Mouse (Mus musculus) heart, embryonic 13.5 days (tissue): ENCODE data around the gene 3110009E18Rik. TPM values are rescaled to one million over a fixed set of nuclear protein-coding genes. Genes with fewer than 3 reads are reported as not detected.

Experiments used
- ATAC-seq: fragments of 200-750 bp; cut with Nextera tagmentation; 2 replicates; pipeline ENCODE4 v1.8.0; 2017; ENCODE audit warnings: moderate TSS enrichment; ENCODE audit not compliant: insufficient number of reproducible peaks, low FRiP score, low TSS enrichment; ENCODE audit errors: extremely low read depth
- H3K27ac ChIP-seq: fragments of 300-500 bp; sonication (generic); replicated peaks from 2 replicates; pipeline ENCODE4 v1.5.1; 2015; ENCODE audit warnings: moderate library complexity, mild to moderate bottlenecking, inconsistent platforms
- H3K27me3 ChIP-seq: fragments of 300-500 bp; sonication (generic); replicated peaks from 2 replicates; pipeline ENCODE4 v1.6.1; 2015; ENCODE audit warnings: mild to moderate bottlenecking, inconsistent platforms
- H3K36me3 ChIP-seq: fragments of 300-500 bp; sonication (generic); 2 replicates; pipeline ENCODE4 v1.6.1; 2015; ENCODE audit warnings: mild to moderate bottlenecking, inconsistent platforms
- H3K4me1 ChIP-seq: fragments of 300-500 bp; sonication (generic); 2 replicates; pipeline ENCODE4 v1.6.1; 2015; ENCODE audit warnings: inconsistent platforms
- H3K4me2 ChIP-seq: fragments of 300-500 bp; sonication (generic); 2 replicates; pipeline ENCODE4 v1.6.1; 2015; ENCODE audit warnings: inconsistent platforms, mild to moderate bottlenecking, moderate library complexity
- H3K4me3 ChIP-seq: fragments of 300-500 bp; sonication (generic); 2 replicates; pipeline ENCODE4 v1.5.1; 2015; ENCODE audit warnings: moderate library complexity, mild to moderate bottlenecking, inconsistent platforms
- H3K9ac ChIP-seq: fragments of 300-500 bp; sonication (generic); 2 replicates; pipeline ENCODE4 v1.6.1; 2015; ENCODE audit warnings: inconsistent platforms, mild to moderate bottlenecking, moderate library complexity
- H3K9me3 ChIP-seq: fragments of 300-500 bp; sonication (generic); 2 replicates; pipeline ENCODE4 v1.6.1; 2016; ENCODE audit warnings: inconsistent platforms
- WGBS: fragments of 180-500 bp; shearing (Covaris S2); methylation state at CpG from one replicate; pipeline ENCODE4 v1.1.7; 2015; ENCODE audit warnings: mixed read lengths; 5-methylcytosine and 5-hydroxymethylcytosine counted together
- polyA plus RNA-seq: library from polyadenylated mRNA; unstranded; fragments of >200 nt; fragmentation: Nextera tagmentation; extraction: Ambion mirVana; gene quantifications from 2 replicates; pipeline ENCODE4 v1.2.1, GENCODE M21; 2015

3110009E18Rik gene
- polyA plus RNA-seq, 1 experiment from 2014 or later: 12.0 TPM

DNA sequence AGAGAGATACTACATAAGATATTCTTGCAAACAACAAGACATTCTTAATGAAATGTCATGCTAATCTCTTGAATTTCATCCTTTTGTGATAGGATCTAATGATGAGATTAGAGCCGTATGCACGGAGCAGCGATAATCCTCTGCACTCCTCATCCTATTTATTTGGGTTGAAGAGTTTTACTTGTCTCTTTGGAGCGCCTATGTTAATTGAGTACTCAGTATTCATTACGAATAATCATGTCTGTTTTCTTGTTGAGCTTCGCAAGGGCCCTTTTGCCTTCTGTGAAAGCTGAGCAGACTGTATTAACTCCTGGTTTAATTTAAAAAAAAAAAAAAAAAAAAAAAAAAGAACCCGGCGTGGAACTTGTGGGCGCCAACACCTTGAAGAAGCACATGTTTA lies 65.7 kb downstream of the 3110009E18Rik start:
- no peaks in the 10 kb centered on the region for H3K36me3 ChIP-seq
- no peak overlapping the region for H3K27ac ChIP-seq
- H3K9ac ChIP-seq: no peak overlapping the region
- H3K9me3 ChIP-seq: peaks cover 4% of the 10 kb centered on the region; the same call in 1 of the 2 replicates
- 58% methylated on average over 9 of the region's 9 CpGs for WGBS
- no peak for ATAC-seq
- H3K4me3 ChIP-seq: no peak overlapping the region
- H3K27me3 ChIP-seq: no peaks in the 10 kb centered on the region
- H3K4me2 ChIP-seq: no peak overlapping the region
- H3K4me1 ChIP-seq: no peaks in the 10 kb centered on the region

- H3K27ac ChIP-seq: no peak overlapping the region
- no peak overlapping the region for H3K4me3 ChIP-seq
- H3K9ac ChIP-seq: no peak overlapping the region
- 70% methylated on average over 7 of the region's 7 CpGs for WGBS
- no peaks in the 10 kb centered on the region for H3K36me3 ChIP-seq
- no peaks in the 10 kb centered on the region for H3K27me3 ChIP-seq
- peaks cover 4% of the 10 kb centered on the region; the same call in 1 of the 2 replicates for H3K9me3 ChIP-seq
- H3K4me1 ChIP-seq: no peaks in the 10 kb centered on the region
- no peak overlapping the region for H3K4me2 ChIP-seq
- no peak for ATAC-seq
Measured at GRCm38 (mm10) chr1:120187059-120187458, 66.1 kb downstream of the 3110009E18Rik start.

DNA sequence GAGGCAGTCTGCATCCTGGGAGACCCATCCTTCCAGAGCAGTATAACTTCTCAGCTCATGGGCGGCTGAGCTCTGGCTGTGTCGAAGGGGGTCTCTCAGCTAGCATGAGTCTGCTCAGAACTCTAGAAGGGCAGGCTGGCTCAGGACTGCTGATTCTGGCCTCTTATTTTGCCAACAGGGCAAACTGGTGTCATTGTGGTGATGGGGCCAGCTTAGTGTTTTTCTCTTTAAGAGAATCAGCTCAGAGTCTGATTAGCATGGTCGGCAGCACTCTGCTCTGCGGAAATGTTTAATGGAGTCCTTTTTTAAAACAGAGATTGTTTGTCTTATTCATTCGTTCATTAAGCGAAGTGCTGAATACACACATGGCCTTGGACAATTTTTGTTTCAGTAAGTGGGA lies 68.2 kb downstream of the 3110009E18Rik start:
- ATAC-seq: no peak
- Histone ChIP-seq H3K27ac (no peak overlapping the region), H3K9me3 (peaks cover 4% of the 10 kb centered on the region; the same call in 1 of the 2 replicates), H3K4me1 (no peaks in the 10 kb centered on the region), H3K36me3 (no peaks in the 10 kb centered on the region), H3K4me3 (no peak overlapping the region), H3K27me3 (no peaks in the 10 kb centered on the region), H3K9ac (no peak overlapping the region), H3K4me2 (no peak overlapping the region)
- WGBS: 90% methylated on average over 6 of the region's 6 CpGs

DNA sequence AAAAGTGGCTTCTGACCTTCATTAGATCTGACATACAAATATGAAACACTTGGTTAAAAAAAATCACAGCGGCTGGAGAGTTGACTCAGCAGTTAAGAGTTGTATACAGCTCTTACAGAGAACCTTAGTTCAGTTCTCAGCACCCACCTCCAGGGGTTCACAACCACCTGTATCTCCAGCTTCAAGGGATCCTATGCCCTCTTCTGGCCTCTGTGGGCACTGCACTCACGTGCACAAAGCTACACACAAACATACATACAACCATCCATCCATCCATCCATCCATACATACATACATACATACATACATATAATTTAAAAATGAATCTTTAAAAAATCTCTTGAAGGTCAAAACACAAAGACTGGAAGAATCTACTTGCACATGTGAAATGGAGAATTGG lies 69.3 kb downstream of the 3110009E18Rik start:
- no peak overlapping the region for H3K4me3 ChIP-seq
- H3K27me3 ChIP-seq: no peaks in the 10 kb centered on the region
- H3K9ac ChIP-seq: no peak overlapping the region
- 82% methylated on average over 2 of the region's 2 CpGs for WGBS
- no peak overlapping the region for H3K4me2 ChIP-seq
- peaks cover 4% of the 10 kb centered on the region; the same call in 1 of the 2 replicates for H3K9me3 ChIP-seq
- no peak overlapping the region for H3K27ac ChIP-seq
- no peaks in the 10 kb centered on the region for H3K36me3 ChIP-seq
- ATAC-seq: no peak
- no peaks in the 10 kb centered on the region for H3K4me1 ChIP-seq

DNA sequence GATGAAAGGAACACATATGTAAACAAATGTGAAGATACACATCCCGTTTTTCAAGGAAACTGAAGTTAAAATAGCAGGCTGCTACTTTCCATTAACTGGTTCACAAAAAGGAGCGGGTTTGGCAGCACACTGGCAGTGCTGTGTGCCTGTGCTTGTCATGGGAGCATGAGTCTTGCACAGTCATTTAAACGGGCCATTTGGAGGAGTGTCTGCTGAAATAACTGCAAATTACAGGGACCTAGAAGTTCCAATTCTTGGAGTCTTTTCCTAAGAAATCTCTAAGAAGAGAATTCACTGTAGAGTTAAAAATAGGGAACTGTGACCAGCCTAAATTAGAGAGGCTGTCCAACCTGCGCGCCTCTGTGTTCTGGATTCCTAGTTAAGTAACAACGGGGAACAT lies 70.0 kb downstream of the 3110009E18Rik start:
- no peak for ATAC-seq
- H3K4me2 ChIP-seq: no peak overlapping the region
- no peak overlapping the region for H3K27ac ChIP-seq
- 79% methylated on average over 6 of the region's 6 CpGs for WGBS
- no peaks in the 10 kb centered on the region for H3K36me3 ChIP-seq
- H3K9ac ChIP-seq: no peak overlapping the region
- H3K4me3 ChIP-seq: no peak overlapping the region
- no peaks in the 10 kb centered on the region for H3K4me1 ChIP-seq
- 0 out of 2 replicates have a peak, but pooled peaks cover 3% of the 10 kb centered on the region for H3K27me3 ChIP-seq
- H3K9me3 ChIP-seq: peaks cover 4% of the 10 kb centered on the region; the same call in 1 of the 2 replicates

DNA sequence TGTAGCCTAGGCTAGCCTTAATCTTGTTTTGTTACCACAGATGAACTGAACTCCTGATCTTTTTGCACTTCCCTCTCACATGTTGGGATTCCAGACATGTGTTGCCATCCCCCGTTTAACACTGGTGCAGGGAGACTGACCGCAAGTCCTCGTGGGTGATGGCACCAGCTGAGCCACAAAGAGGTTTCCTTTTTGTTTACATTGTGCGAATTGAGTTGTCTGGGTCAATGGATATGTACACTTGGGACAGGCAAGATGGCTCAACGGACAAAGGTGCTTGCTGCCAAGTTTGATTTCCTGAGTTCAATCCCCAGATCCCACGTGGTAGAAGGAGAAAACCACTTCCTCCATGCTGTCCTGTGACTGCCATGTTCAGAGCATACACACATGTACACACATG lies 71.3 kb downstream of the 3110009E18Rik start:
- H3K9me3 ChIP-seq: peaks cover 4% of the 10 kb centered on the region; the same call in 1 of the 2 replicates
- 0 out of 2 replicates have a peak, but pooled peaks cover 3% of the 10 kb centered on the region for H3K27me3 ChIP-seq
- H3K4me2 ChIP-seq: no peak overlapping the region
- H3K9ac ChIP-seq: no peak overlapping the region
- H3K4me3 ChIP-seq: no peak overlapping the region
- H3K27ac ChIP-seq: no peak overlapping the region
- ATAC-seq: no peak
- 71% methylated on average over 6 of the region's 6 CpGs for WGBS
- H3K4me1 ChIP-seq: no peaks in the 10 kb centered on the region
- no peaks in the 10 kb centered on the region for H3K36me3 ChIP-seq

- 83% methylated on average over 10 of the region's 10 CpGs for WGBS
- no peak overlapping the region for H3K4me3 ChIP-seq
- H3K27me3 ChIP-seq: 0 out of 2 replicates have a peak, but pooled peaks cover 6% of the 10 kb centered on the region
- H3K9ac ChIP-seq: no peak overlapping the region
- no peak for ATAC-seq
- H3K36me3 ChIP-seq: no peaks in the 10 kb centered on the region
- peaks cover 4% of the 10 kb centered on the region; the same call in 1 of the 2 replicates for H3K9me3 ChIP-seq
- H3K4me2 ChIP-seq: no peak overlapping the region
- no peak overlapping the region for H3K27ac ChIP-seq
- H3K4me1 ChIP-seq: no peaks in the 10 kb centered on the region
Measured at GRCm38 (mm10) chr1:120193586-120193985, 72.6 kb downstream of the 3110009E18Rik start.

- WGBS: 60% methylated on average over 5 of the region's 5 CpGs
- no peak overlapping the region for H3K4me3 ChIP-seq
- H3K4me2 ChIP-seq: no peak overlapping the region
- no peak overlapping the region for H3K27ac ChIP-seq
- H3K9me3 ChIP-seq: no peaks in the 10 kb centered on the region
- no peaks in the 10 kb centered on the region for H3K4me1 ChIP-seq
- ATAC-seq: no peak
- H3K36me3 ChIP-seq: no peaks in the 10 kb centered on the region
- H3K9ac ChIP-seq: no peak overlapping the region
- 0 out of 2 replicates have a peak, but pooled peaks cover 6% of the 10 kb centered on the region for H3K27me3 ChIP-seq
Measured at GRCm38 (mm10) chr1:120195947-120196346, 75.0 kb downstream of the 3110009E18Rik start.

DNA sequence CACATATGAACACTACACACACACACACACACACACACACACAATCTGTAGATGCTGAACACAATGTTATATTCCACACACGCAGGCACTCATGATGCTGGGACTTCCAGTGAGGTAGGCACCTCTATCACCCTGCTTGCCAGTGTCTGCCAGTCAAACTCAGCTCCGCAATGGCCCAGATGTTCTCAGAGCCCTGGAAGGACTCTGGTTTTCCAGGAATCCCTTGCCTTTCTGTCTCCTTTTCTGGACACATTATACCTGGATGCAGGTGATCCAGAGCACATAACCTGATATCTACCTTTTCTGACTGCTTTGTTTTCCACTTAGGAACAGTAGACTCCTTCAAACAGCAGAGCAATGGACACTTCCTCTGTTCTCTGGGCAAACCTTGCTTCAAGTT lies 75.7 kb downstream of the 3110009E18Rik start:
- Histone ChIP-seq H3K4me2 (no peak overlapping the region), H3K9ac (no peak overlapping the region), H3K4me3 (no peak overlapping the region), H3K36me3 (no peaks in the 10 kb centered on the region), H3K9me3 (no peaks in the 10 kb centered on the region), H3K27me3 (0 out of 2 replicates have a peak, but pooled peaks cover 6% of the 10 kb centered on the region), H3K4me1 (no peaks in the 10 kb centered on the region), H3K27ac (no peak overlapping the region)
- no peak for ATAC-seq
- 70% methylated on average over 2 of the region's 2 CpGs for WGBS

DNA sequence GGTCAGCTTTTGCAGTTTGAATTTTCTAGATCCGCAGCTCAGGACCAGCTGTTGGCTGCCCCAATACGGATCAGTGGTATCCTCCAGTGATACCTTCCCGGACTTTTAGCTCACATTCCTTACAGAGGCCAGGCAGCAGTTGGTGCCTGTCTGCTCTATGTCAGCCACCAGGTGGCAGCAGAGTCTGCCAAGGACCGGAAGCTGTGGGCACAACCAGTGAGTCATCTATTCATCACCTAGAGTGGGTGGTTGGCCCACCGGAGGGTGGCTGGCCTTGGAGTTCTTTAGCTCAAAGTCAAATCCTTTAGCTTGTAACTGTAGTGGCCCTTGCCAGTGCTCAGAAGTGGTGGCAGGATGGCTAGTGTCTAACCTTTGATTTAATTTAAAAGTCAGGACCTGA lies 76.2 kb downstream of the 3110009E18Rik start:
- H3K4me3 ChIP-seq: no peak overlapping the region
- H3K27ac ChIP-seq: no peak overlapping the region
- no peaks in the 10 kb centered on the region for H3K4me1 ChIP-seq
- ATAC-seq: no peak
- WGBS: 13% methylated on average over 5 of the region's 5 CpGs
- no peak overlapping the region for H3K9ac ChIP-seq
- H3K27me3 ChIP-seq: 0 out of 2 replicates have a peak, but pooled peaks cover 6% of the 10 kb centered on the region
- no peaks in the 10 kb centered on the region for H3K9me3 ChIP-seq
- no peaks in the 10 kb centered on the region for H3K36me3 ChIP-seq
- no peak overlapping the region for H3K4me2 ChIP-seq

GRCm38 (mm10) chr1:120198151-120198550 lies 77.2 kb downstream of the 3110009E18Rik start:
- no peak for ATAC-seq
- WGBS: 71% methylated on average over 3 of the region's 3 CpGs
- H3K27ac ChIP-seq: no peak overlapping the region

GRCm38 (mm10) chr1:120198942-120199341 lies 78.0 kb downstream of the 3110009E18Rik start:
- ATAC-seq: no peak
- Histone ChIP-seq H3K4me1 (no peaks in the 10 kb centered on the region), H3K36me3 (no peaks in the 10 kb centered on the region), H3K27me3 (0 out of 2 replicates have a peak, but pooled peaks cover 6% of the 10 kb centered on the region), H3K4me2 (no peak overlapping the region), H3K4me3 (no peak overlapping the region), H3K9ac (no peak overlapping the region), H3K27ac (no peak overlapping the region), H3K9me3 (no peaks in the 10 kb centered on the region)
- WGBS: 56% methylated on average over 4 of the region's 4 CpGs

More at GRCm38 (mm10) chr1:120198151-120198550, 77.2 kb downstream of the 3110009E18Rik start:
- Histone ChIP-seq H3K4me2 (no peak overlapping the region), H3K27me3 (0 out of 2 replicates have a peak, but pooled peaks cover 6% of the 10 kb centered on the region), H3K4me1 (no peaks in the 10 kb centered on the region), H3K4me3 (no peak overlapping the region), H3K9me3 (no peaks in the 10 kb centered on the region), H3K9ac (no peak overlapping the region), H3K36me3 (no peaks in the 10 kb centered on the region)
